Comparison of ENCODE assay signal across 16 mouse cellular contexts in the genomic region with DNA sequence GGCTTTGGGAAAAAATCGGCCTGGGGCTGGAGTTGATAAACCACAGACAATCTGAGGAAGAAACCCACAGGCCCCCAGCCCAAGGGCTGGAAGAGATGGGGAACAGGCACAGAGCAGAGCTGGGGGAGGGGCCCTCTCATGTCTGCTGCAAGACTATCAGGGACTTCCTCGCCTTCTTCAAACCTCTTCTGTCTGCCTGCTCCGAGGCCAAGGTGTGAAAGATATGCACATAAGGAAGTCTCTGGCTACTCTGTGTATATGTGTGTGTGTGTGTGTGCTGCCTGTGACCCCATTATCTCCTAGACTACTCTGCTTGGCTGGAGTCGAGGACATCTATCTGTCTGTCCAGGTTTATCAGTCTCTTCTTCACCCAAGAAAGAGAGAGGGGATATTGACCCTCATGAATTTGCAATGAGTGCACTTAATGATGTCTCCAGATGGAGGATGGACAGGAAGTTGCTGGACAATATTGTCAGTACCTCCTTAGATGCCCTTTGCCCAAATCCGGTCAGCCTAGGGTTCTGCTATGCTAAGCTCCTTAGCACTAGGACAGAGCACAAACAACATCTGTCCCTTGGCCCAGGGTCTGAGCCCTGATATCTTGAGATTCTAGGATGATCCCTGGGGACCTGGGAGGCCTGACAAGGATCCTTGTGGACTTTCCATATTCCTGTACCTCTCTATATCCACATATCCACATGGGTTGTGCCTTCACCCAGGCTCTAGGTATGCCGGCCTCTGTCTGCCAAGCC. TPM values are rescaled to one million over a fixed set of nuclear protein-coding genes. Genes with fewer than 3 reads are reported as not detected.
DNase-seq lines count a peak whose midpoint lies in the region; ATAC-seq and TF ChIP-seq lines count a peak whose summit lies in the region.
"Had no signal": no experiment of that assay in that cellular context is flagged by ENCODE, and none has a peak within 500 bp of the region (broad histone marks: within the 10 kb centered on the region; RNA-seq: fewer than 3 reads in every experiment).

No protein-coding gene starts in this region.

- intact Hi-C loops in left cerebral cortex, postnatal 36 days (cut with DNase I): no loop called here

- no peaks in the 10 kb centered on the region for H3K9me3 ChIP-seq in MEL (replicated peaks; ENCODE audit: insufficient read depth, low read length)
- H3K9me3 ChIP-seq in forebrain, embryonic 12.5 days: no peaks in the 10 kb centered on the region
- H3K9me3 ChIP-seq in hindbrain, embryonic 16.5 days (ENCODE audit: control insufficient read depth, low read length): no peaks in the 10 kb centered on the region
- no peaks in the 10 kb centered on the region for H3K9me3 ChIP-seq in midbrain, embryonic 15.5 days
- H3K9me3 ChIP-seq: liver, embryonic 15.5 days; neural tube, embryonic 12.5 days had no signal

- TF ChIP-seq EP300 in MEL (IDR thresholded peaks at IDR 0.05; ENCODE audit: low read depth in 1 of 2, low read length in 2 of 2): peak in 1 of 2 experiments; percentile 13; a peak in 1 of 4 replicates

- DNase-seq in MEL (ENCODE audit: low read depth, low spot score): peak; percentile 54
- no peak for DNase-seq in right cerebral cortex, postnatal 10 days (ENCODE audit: low spot score in 2 of 2)
- no peak for DNase-seq in left cerebral cortex, postnatal 36 days (ENCODE audit: low spot score in 2 of 2)
- no peak for DNase-seq in layer of hippocampus, adult 2 months (ENCODE audit: low spot score in 2 of 2)
- DNase-seq in ovary, postnatal 14 days (ENCODE audit: low spot score): no peak
- DNase-seq: kidney, postnatal 36 days had no signal

- no peak overlapping the region for H3K27ac ChIP-seq in MEL (ENCODE audit: control insufficient read depth, low read depth, low read length)
- H3K27ac ChIP-seq in forebrain, embryonic 12.5 days: peak overlapping the region; percentile 56; the same call in 1 of the 2 replicates
- H3K27ac ChIP-seq in hindbrain, embryonic 16.5 days (ENCODE audit: low read depth, low read length): peak overlapping the region; percentile 37; the same call in 1 of the 2 replicates
- peak overlapping the region; percentile 91 for H3K27ac ChIP-seq in midbrain, embryonic 15.5 days
- no peak overlapping the region for H3K27ac ChIP-seq in layer of hippocampus, adult 2 months
- H3K27ac ChIP-seq: left cerebral cortex, adult 2 months; liver, embryonic 15.5 days; neural tube, embryonic 12.5 days had no signal

- H3K27me3 ChIP-seq in MEL (ENCODE audit: control insufficient read depth in 1 of 2, insufficient read depth in 2 of 2, low read length in 2 of 2): no peaks in the 10 kb centered on the region
- no peaks in the 10 kb centered on the region for H3K27me3 ChIP-seq in forebrain, embryonic 12.5 days
- H3K27me3 ChIP-seq in hindbrain, embryonic 16.5 days (replicated peaks; ENCODE audit: control insufficient read depth, insufficient read depth, low read length): no peaks in the 10 kb centered on the region
- H3K27me3 ChIP-seq in midbrain, embryonic 15.5 days (replicated peaks): no peaks in the 10 kb centered on the region
- H3K27me3 ChIP-seq: neural tube, embryonic 12.5 days; Patski had no signal

- no peak for TF ChIP-seq CTCF in MEL (IDR thresholded peaks at IDR 0.05 in 2 of 3, conservative IDR thresholded peaks at IDR 0.05 in 1 of 3; ENCODE audit: control insufficient read depth in 1 of 3, insufficient read depth in 1 of 3, low read depth in 2 of 3, low read length in 3 of 3, poor library complexity in 1 of 3, severe bottlenecking in 1 of 3)
- no peak for TF ChIP-seq CTCF in layer of hippocampus, adult 2 months (conservative IDR thresholded peaks at IDR 0.05)

- WGBS in forebrain, embryonic 12.5 days: 76% methylated on average over 6 of the region's 6 CpGs
- 65% methylated on average over 6 of the region's 6 CpGs for WGBS in hindbrain, embryonic 16.5 days
- 59% methylated on average over 6 of the region's 6 CpGs for WGBS in midbrain, embryonic 15.5 days

- no peak overlapping the region for H3K4me3 ChIP-seq in MEL (ENCODE audit: control insufficient read depth in 1 of 2, insufficient read depth in 1 of 2, low read depth in 2 of 2, low read length in 2 of 2)
- H3K4me3 ChIP-seq in forebrain, embryonic 12.5 days (replicated peaks): no peak overlapping the region
- H3K4me3 ChIP-seq in hindbrain, embryonic 16.5 days (ENCODE audit: low read length): no peak overlapping the region
- H3K4me3 ChIP-seq in midbrain, embryonic 15.5 days: no peak overlapping the region
- no peak overlapping the region for H3K4me3 ChIP-seq in layer of hippocampus, adult 2 months
- H3K4me3 ChIP-seq: left cerebral cortex, adult 2 months; liver, embryonic 15.5 days; neural tube, embryonic 12.5 days had no signal

- H3K36me3 ChIP-seq in MEL (ENCODE audit: control insufficient read depth in 1 of 2, insufficient read depth in 2 of 2, low read length in 2 of 2): peaks cover 0 to 19% of the 10 kb centered on the region in 2 experiments; a peak in 2 of 4 replicates
- H3K36me3 ChIP-seq in forebrain, embryonic 12.5 days (replicated peaks): no peaks in the 10 kb centered on the region
- no peaks in the 10 kb centered on the region for H3K36me3 ChIP-seq in hindbrain, embryonic 16.5 days (ENCODE audit: control insufficient read depth, insufficient read depth, low read length)
- H3K36me3 ChIP-seq in midbrain, embryonic 15.5 days (replicated peaks): no peaks in the 10 kb centered on the region
- H3K36me3 ChIP-seq: liver, embryonic 15.5 days; neural tube, embryonic 12.5 days had no signal

- peaks cover 19 to 37% of the 10 kb centered on the region in 2 experiments for H3K4me1 ChIP-seq in MEL (ENCODE audit: control insufficient read depth in 1 of 2, insufficient read depth in 2 of 2, low read length in 2 of 2)
- H3K4me1 ChIP-seq in forebrain, embryonic 12.5 days: peaks cover 56% of the 10 kb centered on the region
- H3K4me1 ChIP-seq in hindbrain, embryonic 16.5 days (ENCODE audit: control insufficient read depth, insufficient read depth, low read depth, low read length): peaks cover 33% of the 10 kb centered on the region
- H3K4me1 ChIP-seq in midbrain, embryonic 15.5 days: peaks cover 55% of the 10 kb centered on the region

- no peak for TF ChIP-seq POLR2A in MEL (IDR thresholded peaks at IDR 0.05; ENCODE audit: control insufficient read depth in 1 of 2, insufficient read depth in 1 of 2, low read depth in 1 of 2, low read length in 2 of 2, poor library complexity in 1 of 2)

- TF ChIP-seq RAD21 in MEL (IDR thresholded peaks at IDR 0.05; ENCODE audit: low read depth, low read length): no peak

- no peak overlapping the region; the same call in 1 of the 2 replicates for H3K4me2 ChIP-seq in forebrain, embryonic 12.5 days
- no peak overlapping the region for H3K4me2 ChIP-seq in hindbrain, embryonic 16.5 days (ENCODE audit: low read length)
- peak overlapping the region; percentile 15 for H3K4me2 ChIP-seq in midbrain, embryonic 15.5 days
- H3K4me2 ChIP-seq: liver, embryonic 15.5 days; neural tube, embryonic 12.5 days had no signal

- no peaks in the 10 kb centered on the region for H3K79me2 ChIP-seq in MEL (ENCODE audit: control insufficient read depth, insufficient read depth, low read length, poor library complexity)

- H3K9ac ChIP-seq in MEL (ENCODE audit: control insufficient read depth, low read depth, low read length, poor library complexity, severe bottlenecking): no peak overlapping the region
- H3K9ac ChIP-seq in forebrain, embryonic 12.5 days: no peak overlapping the region
- no peak overlapping the region for H3K9ac ChIP-seq in hindbrain, embryonic 16.5 days (ENCODE audit: low read depth, low read length)
- no peak overlapping the region for H3K9ac ChIP-seq in midbrain, embryonic 15.5 days
- H3K9ac ChIP-seq: liver, embryonic 15.5 days; neural tube, embryonic 12.5 days had no signal

- 0 out of 2 replicates have a peak, but pooled peaks have one; percentile 6 for ATAC-seq in forebrain, embryonic 12.5 days (ENCODE audit: low FRiP score)
- ATAC-seq in hindbrain, embryonic 16.5 days: no peak
- ATAC-seq in midbrain, embryonic 15.5 days (replicated peaks): peak; percentile 22
- ATAC-seq: inflammation-experienced regulatory T-cells, adult 6 months; Patski had no signal

RNA-seq across cellular contexts. Expression of a gene that starts 18.8 kb away (rescaled TPM):
- total RNA-seq in MEL (2012; rRNA removed): not detected in 2 replicates
- not detected for polyA plus RNA-seq in MEL (2012; ENCODE audit: insufficient read depth in 1 of 2, insufficient read length in 2 of 2, low read depth in 1 of 2, low replicate concordance in 2 of 2, missing spikeins in 1 of 2)
- 13.2 and 15.2 TPM in 2 replicates for polyA plus RNA-seq in forebrain, embryonic 12.5 days (2016; fragmentation: Nextera tagmentation; extraction: Ambion mirVana)
- polyA plus RNA-seq in hindbrain, embryonic 16.5 days (2015; fragmentation: Nextera tagmentation; extraction: Ambion mirVana): 10.0 and 13.0 TPM in 2 replicates
- 26.0 and 31.2 TPM in 2 replicates for polyA plus RNA-seq in midbrain, embryonic 15.5 days (2015; fragmentation: Nextera tagmentation; extraction: Ambion mirVana)
- total RNA-seq in left cerebral cortex, postnatal 36 days (2021): 10 to 100 TPM; 16.6 to 17.2 TPM
- total RNA-seq in layer of hippocampus, adult 2 months (2021): 1 to 10 TPM; 2.8 to 3.5 TPM
- polyA plus RNA-seq: inflammation-experienced regulatory T-cells, adult 6 months had no signal

RNA-seq across cellular contexts. Expression of a gene that starts 41.7 kb away (rescaled TPM):
- 80.2 and 87.6 TPM in 2 replicates for total RNA-seq in MEL (2012; rRNA removed)
- polyA plus RNA-seq in MEL (2012; ENCODE audit: insufficient read depth in 1 of 2, insufficient read length in 2 of 2, low read depth in 1 of 2, low replicate concordance in 2 of 2, missing spikeins in 1 of 2): 100 to 1,000 TPM; 125 to 143 TPM
- polyA plus RNA-seq in forebrain, embryonic 12.5 days (2016; fragmentation: Nextera tagmentation; extraction: Ambion mirVana): 232 and 237 TPM in 2 replicates
- 210 and 236 TPM in 2 replicates for polyA plus RNA-seq in hindbrain, embryonic 16.5 days (2015; fragmentation: Nextera tagmentation; extraction: Ambion mirVana)
- 280 and 292 TPM in 2 replicates for polyA plus RNA-seq in midbrain, embryonic 15.5 days (2015; fragmentation: Nextera tagmentation; extraction: Ambion mirVana)
- total RNA-seq in left cerebral cortex, postnatal 36 days (2021): 100 to 1,000 TPM; 109 to 159 TPM
- 100 to 1,000 TPM; 141 to 159 TPM for total RNA-seq in layer of hippocampus, adult 2 months (2021)

RNA-seq across cellular contexts. Expression of a gene that starts 49.6 kb away (rescaled TPM):
- total RNA-seq in MEL (2012; rRNA removed): 0.27 TPM in 1 of 2 replicates, not detected in the other
- 100 to 1,000 TPM in 1 of 2 experiments, not detected in 1; 326 TPM for polyA plus RNA-seq in MEL (2012; ENCODE audit: insufficient read depth in 1 of 2, insufficient read length in 2 of 2, low read depth in 1 of 2, low replicate concordance in 2 of 2, missing spikeins in 1 of 2)
- polyA plus RNA-seq in forebrain, embryonic 12.5 days (2016; fragmentation: Nextera tagmentation; extraction: Ambion mirVana): 1.7 and 2.1 TPM in 2 replicates
- 1.3 and 2.7 TPM in 2 replicates for polyA plus RNA-seq in hindbrain, embryonic 16.5 days (2015; fragmentation: Nextera tagmentation; extraction: Ambion mirVana)
- 2.1 and 2.2 TPM in 2 replicates for polyA plus RNA-seq in midbrain, embryonic 15.5 days (2015; fragmentation: Nextera tagmentation; extraction: Ambion mirVana)
- 1 to 10 TPM in 1 of 2 experiments, under 1 TPM in 1; 0.41 to 1.2 TPM for total RNA-seq in left cerebral cortex, postnatal 36 days (2021)
- total RNA-seq in layer of hippocampus, adult 2 months (2021): under 1 TPM in 1 of 2 experiments, not detected in 1; 0.17 TPM
- total RNA-seq: gastrocnemius, adult 18-20 months; megakaryocyte progenitor cell, adult 5-6 weeks had no signal

RNA-seq across cellular contexts. Expression of a gene that starts 59.8 kb away (rescaled TPM):
- total RNA-seq in MEL (2012; rRNA removed): not detected in 2 replicates
- not detected for polyA plus RNA-seq in MEL (2012; ENCODE audit: insufficient read depth in 1 of 2, insufficient read length in 2 of 2, low read depth in 1 of 2, low replicate concordance in 2 of 2, missing spikeins in 1 of 2)
- polyA plus RNA-seq in forebrain, embryonic 12.5 days (2016; fragmentation: Nextera tagmentation; extraction: Ambion mirVana): 8.5 and 10.6 TPM in 2 replicates
- polyA plus RNA-seq in hindbrain, embryonic 16.5 days (2015; fragmentation: Nextera tagmentation; extraction: Ambion mirVana): 53.2 and 55.0 TPM in 2 replicates
- 31.8 and 40.4 TPM in 2 replicates for polyA plus RNA-seq in midbrain, embryonic 15.5 days (2015; fragmentation: Nextera tagmentation; extraction: Ambion mirVana)
- 10 to 100 TPM; 66.3 to 66.8 TPM for total RNA-seq in left cerebral cortex, postnatal 36 days (2021)
- total RNA-seq in layer of hippocampus, adult 2 months (2021): 10 to 100 TPM; 55.7 to 65.0 TPM
- total RNA-seq: megakaryocyte progenitor cell, adult 5-6 weeks had no signal
- polyA plus RNA-seq: inflammation-experienced regulatory T-cells, adult 6 months had no signal

Comparison
In these comparisons a context has a peak if more than half of its experiments do, and no peak if none do; other contexts are left out.
1. H3K27ac ChIP-seq: peak in forebrain, embryonic 12.5 days (single experiment), hindbrain, embryonic 16.5 days (single experiment) and midbrain, embryonic 15.5 days (single experiment); none in MEL (single experiment) and layer of hippocampus, adult 2 months (single experiment).
2. RNA of a gene that starts 18.8 kb away (polyA plus RNA-seq): 26.0 to 31.2 TPM in midbrain, embryonic 15.5 days, 13.2 to 15.2 TPM in forebrain, embryonic 12.5 days and 10.0 to 13.0 TPM in hindbrain, embryonic 16.5 days; not detected in MEL; every median in the first group is over 10 times any median in the second.